In the genomic region with DNA sequence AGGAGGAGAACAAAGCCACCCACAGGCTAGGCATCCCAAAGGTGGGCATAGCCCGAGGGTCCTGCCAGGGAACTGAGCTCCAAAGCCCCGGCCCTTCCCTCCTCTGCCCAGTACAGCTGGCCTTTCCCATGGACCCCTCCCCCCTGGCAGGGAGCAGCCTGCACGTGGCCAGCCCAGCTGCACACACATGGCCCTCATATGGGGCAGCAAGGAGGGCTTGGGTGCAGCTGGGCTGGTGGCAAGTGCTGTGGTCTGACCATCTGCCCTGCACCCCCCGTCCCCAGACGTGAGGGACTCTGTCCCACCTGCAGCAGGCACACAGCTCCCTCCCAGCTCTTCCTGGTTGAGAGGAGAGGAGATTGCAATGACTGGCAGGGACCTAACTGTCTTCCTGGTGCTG, we compare ENCODE assay signal across 9 mouse cellular contexts. TPM values are rescaled to one million over a fixed set of nuclear protein-coding genes. Genes with fewer than 3 reads are reported as not detected.
A peak's percentile ranks its signal among the peaks of the same experiment; 100 is the strongest.
DNase-seq lines count a peak whose midpoint lies in the region; ATAC-seq lines count a peak whose summit lies in the region.
"Had no signal": no experiment of that assay in that cellular context is flagged by ENCODE, and none has a peak within 500 bp of the region (broad histone marks: within the 10 kb centered on the region; RNA-seq: fewer than 3 reads in every experiment).

No protein-coding gene starts in this region.

- H3K4me1 ChIP-seq in intestine, embryonic 14.5 days (replicated peaks; ENCODE audit: control insufficient read depth, insufficient read depth, low read length) = peaks cover 21% of the 10 kb centered on the region
- peaks cover 38% of the 10 kb centered on the region for H3K4me1 ChIP-seq in intestine, embryonic 16.5 days (ENCODE audit: control insufficient read depth, insufficient read depth, low read length)
- peaks cover 19% of the 10 kb centered on the region for H3K4me1 ChIP-seq in neural tube, embryonic 11.5 days (ENCODE audit: control insufficient read depth, insufficient read depth, low read length)
- peaks cover 36% of the 10 kb centered on the region for H3K4me1 ChIP-seq in neural tube, embryonic 15.5 days
- peaks cover 13% of the 10 kb centered on the region for H3K4me1 ChIP-seq in hindbrain, embryonic 11.5 days (replicated peaks; ENCODE audit: control insufficient read depth, insufficient read depth, low read length)

- no peak overlapping the region for H3K4me2 ChIP-seq in intestine, embryonic 14.5 days (ENCODE audit: low read length)
- no peak overlapping the region for H3K4me2 ChIP-seq in intestine, embryonic 16.5 days (ENCODE audit: low read depth, low read length)
- H3K4me2 ChIP-seq in neural tube, embryonic 11.5 days (ENCODE audit: low read depth) = no peak overlapping the region
- H3K4me2 ChIP-seq in neural tube, embryonic 15.5 days = no peak overlapping the region
- H3K4me2 ChIP-seq in hindbrain, embryonic 11.5 days (replicated peaks; ENCODE audit: low read depth, low read length) = no peak overlapping the region

- H3K36me3 ChIP-seq in intestine, embryonic 14.5 days (ENCODE audit: control insufficient read depth, insufficient read depth, low read length) = no peaks in the 10 kb centered on the region
- H3K36me3 ChIP-seq in intestine, embryonic 16.5 days (ENCODE audit: control insufficient read depth, insufficient read depth, low read length) = no peaks in the 10 kb centered on the region
- H3K36me3 ChIP-seq in neural tube, embryonic 11.5 days (ENCODE audit: control insufficient read depth, insufficient read depth, low read length) = no peaks in the 10 kb centered on the region
- H3K36me3 ChIP-seq in neural tube, embryonic 15.5 days = no peaks in the 10 kb centered on the region
- H3K36me3 ChIP-seq in hindbrain, embryonic 11.5 days (ENCODE audit: control insufficient read depth, insufficient read depth, low read length) = no peaks in the 10 kb centered on the region

- DNase-seq in intestine, embryonic 14.5 days (ENCODE audit: low spot score) = no peak
- DNase-seq in neural tube, embryonic 11.5 days (ENCODE audit: low spot score) = peak; percentile 46
- no peak for DNase-seq in hindbrain, embryonic 11.5 days (ENCODE audit: low spot score)
- peak; percentile 56 for DNase-seq in retina, embryonic 14.5 days (ENCODE audit: low spot score)
- no peak for DNase-seq in thymus, postnatal 10 days (ENCODE audit: low spot score in 2 of 2)
- DNase-seq: gastrocnemius, postnatal 36 days; right cerebral cortex, postnatal 25 days had no signal

- 39% methylated on average over 5 of the region's 5 CpGs for WGBS in intestine, embryonic 14.5 days
- WGBS in intestine, embryonic 16.5 days = 35% methylated on average over 5 of the region's 5 CpGs
- WGBS in neural tube, embryonic 11.5 days = 30% methylated on average over 5 of the region's 5 CpGs
- 18% methylated on average over 5 of the region's 5 CpGs for WGBS in neural tube, embryonic 15.5 days
- WGBS in hindbrain, embryonic 11.5 days = 23% methylated on average over 5 of the region's 5 CpGs

- peaks cover 14% of the 10 kb centered on the region; the same call in 1 of the 2 replicates for H3K27me3 ChIP-seq in intestine, embryonic 14.5 days (replicated peaks; ENCODE audit: control insufficient read depth, insufficient read depth, low read length)
- peaks cover 28% of the 10 kb centered on the region for H3K27me3 ChIP-seq in intestine, embryonic 16.5 days (replicated peaks; ENCODE audit: control insufficient read depth, insufficient read depth, low read length)
- peaks cover 18% of the 10 kb centered on the region for H3K27me3 ChIP-seq in neural tube, embryonic 11.5 days (ENCODE audit: control insufficient read depth, insufficient read depth, low read length)
- peaks cover 67% of the 10 kb centered on the region for H3K27me3 ChIP-seq in neural tube, embryonic 15.5 days (replicated peaks)
- H3K27me3 ChIP-seq in hindbrain, embryonic 11.5 days (ENCODE audit: control insufficient read depth, insufficient read depth, low read length) = peaks cover 14% of the 10 kb centered on the region; the same call in 1 of the 2 replicates

- H3K9ac ChIP-seq in intestine, embryonic 14.5 days (ENCODE audit: low read length) = no peak overlapping the region
- no peak overlapping the region for H3K9ac ChIP-seq in intestine, embryonic 16.5 days (ENCODE audit: low read depth, low read length)
- no peak overlapping the region for H3K9ac ChIP-seq in neural tube, embryonic 11.5 days (ENCODE audit: low read length)
- no peak overlapping the region for H3K9ac ChIP-seq in neural tube, embryonic 15.5 days (replicated peaks)
- no peak overlapping the region for H3K9ac ChIP-seq in hindbrain, embryonic 11.5 days (ENCODE audit: low read depth, low read length)

- H3K9me3 ChIP-seq in intestine, embryonic 14.5 days (ENCODE audit: control insufficient read depth, low read length) = no peaks in the 10 kb centered on the region
- H3K9me3 ChIP-seq in intestine, embryonic 16.5 days (ENCODE audit: control insufficient read depth, low read length) = no peaks in the 10 kb centered on the region
- no peaks in the 10 kb centered on the region for H3K9me3 ChIP-seq in neural tube, embryonic 11.5 days (ENCODE audit: control insufficient read depth, low read length)
- no peaks in the 10 kb centered on the region for H3K9me3 ChIP-seq in neural tube, embryonic 15.5 days (replicated peaks)
- no peaks in the 10 kb centered on the region for H3K9me3 ChIP-seq in hindbrain, embryonic 11.5 days (ENCODE audit: control insufficient read depth, low read length)

- 0 out of 2 replicates have a peak, but pooled peaks have one; percentile 22 for ATAC-seq in intestine, embryonic 14.5 days (replicated peaks; ENCODE audit: low FRiP score, low TSS enrichment, low read depth)
- ATAC-seq in intestine, embryonic 16.5 days = no peak
- ATAC-seq in neural tube, embryonic 11.5 days (ENCODE audit: insufficient read depth, low FRiP score, low TSS enrichment) = peak; percentile 25; the same call in 1 of the 2 replicates
- no peak for ATAC-seq in neural tube, embryonic 15.5 days (ENCODE audit: low FRiP score)
- ATAC-seq in hindbrain, embryonic 11.5 days (ENCODE audit: low FRiP score) = peak; percentile 36; the same call in 1 of the 2 replicates

- no peak overlapping the region for H3K27ac ChIP-seq in intestine, embryonic 14.5 days (ENCODE audit: low read depth)
- H3K27ac ChIP-seq in intestine, embryonic 16.5 days (ENCODE audit: low read length) = no peak overlapping the region
- H3K27ac ChIP-seq in neural tube, embryonic 11.5 days (ENCODE audit: low read depth, low read length) = no peak overlapping the region
- no peak overlapping the region for H3K27ac ChIP-seq in neural tube, embryonic 15.5 days (replicated peaks)
- H3K27ac ChIP-seq in hindbrain, embryonic 11.5 days (ENCODE audit: low read depth, low read length) = no peak overlapping the region

- H3K4me3 ChIP-seq in intestine, embryonic 14.5 days (ENCODE audit: low read depth, low read length) = no peak overlapping the region
- no peak overlapping the region for H3K4me3 ChIP-seq in intestine, embryonic 16.5 days (ENCODE audit: low read length)
- no peak overlapping the region for H3K4me3 ChIP-seq in neural tube, embryonic 11.5 days (ENCODE audit: low read depth, low read length)
- H3K4me3 ChIP-seq in neural tube, embryonic 15.5 days (replicated peaks) = no peak overlapping the region
- no peak overlapping the region for H3K4me3 ChIP-seq in hindbrain, embryonic 11.5 days (ENCODE audit: low read depth, low read length)

RNA-seq across cellular contexts. Expression of gene Atoh8, which starts 4.5 kb away (rescaled TPM):
- 7.3 and 8.7 TPM in 2 replicates for polyA plus RNA-seq in intestine, embryonic 14.5 days (2014; fragmentation: Nextera tagmentation; extraction: Ambion mirVana)
- polyA plus RNA-seq in intestine, embryonic 16.5 days (2015; fragmentation: Nextera tagmentation; extraction: Ambion mirVana) = 9.3 and 9.6 TPM in 2 replicates
- polyA plus RNA-seq in neural tube, embryonic 11.5 days (2014; fragmentation: Nextera tagmentation; extraction: Ambion mirVana) = 8.5 and 9.4 TPM in 2 replicates
- 3.1 and 5.1 TPM in 2 replicates for polyA plus RNA-seq in neural tube, embryonic 15.5 days (2015; fragmentation: Nextera tagmentation; extraction: Ambion mirVana)
- 9.2 and 9.6 TPM in 2 replicates for polyA plus RNA-seq in hindbrain, embryonic 11.5 days (2014; fragmentation: Nextera tagmentation; extraction: Ambion mirVana)

Comparison
In these comparisons a context has a peak if more than half of its experiments do, and no peak if none do; other contexts are left out.
1. ATAC-seq: peak in intestine, embryonic 14.5 days (single experiment), neural tube, embryonic 11.5 days (single experiment) and hindbrain, embryonic 11.5 days (single experiment); none in intestine, embryonic 16.5 days (single experiment) and neural tube, embryonic 15.5 days (single experiment).
2. DNase-seq: peak in neural tube, embryonic 11.5 days (single experiment) and retina, embryonic 14.5 days (single experiment); none in intestine, embryonic 14.5 days (single experiment), hindbrain, embryonic 11.5 days (single experiment) and thymus, postnatal 10 days (0 of 2).